Mouse (Mus musculus) spleen, postnatal 10 days (tissue): ENCODE results near the gene Ica1.

Experiments
- DNase-seq, 2 experiments: peaks; one replicate each; pipeline ENCODE4 v3.0.0; 2021 to 2022; ENCODE audit warnings: low spot score in 2 of 2

Ica1 gene

DNA sequence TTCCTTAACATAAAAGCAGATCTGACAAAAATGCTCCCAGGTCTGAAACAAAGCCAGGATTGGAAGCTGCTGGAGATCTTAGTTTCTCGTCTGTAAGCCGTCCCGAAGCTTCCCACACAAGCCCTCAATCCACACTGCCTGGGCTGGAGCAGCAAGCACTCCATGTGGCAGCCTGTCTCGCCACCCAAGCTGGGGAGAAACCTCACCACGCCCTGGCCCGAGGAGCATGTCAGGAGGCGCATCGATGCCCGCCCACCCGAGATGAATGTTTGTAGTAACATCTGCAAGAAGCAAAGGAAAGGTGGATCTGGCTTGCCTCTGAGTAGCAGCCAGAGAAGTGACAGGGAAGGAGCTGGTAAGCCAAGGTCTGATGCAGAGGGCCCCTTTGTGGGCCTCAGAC lies 133.6 kb downstream of the Ica1 start:
- DNase-seq = no peak

GRCm38 (mm10) chr6:8640863-8641262 lies 137.4 kb downstream of the Ica1 start:
- DNase-seq = no peak

- no peak for DNase-seq
Observed at GRCm38 (mm10) chr6:8639526-8639925, 138.8 kb downstream of the Ica1 start.

GRCm38 (mm10) chr6:8638899-8639298 lies 139.4 kb downstream of the Ica1 start:
- no peak for DNase-seq

DNA sequence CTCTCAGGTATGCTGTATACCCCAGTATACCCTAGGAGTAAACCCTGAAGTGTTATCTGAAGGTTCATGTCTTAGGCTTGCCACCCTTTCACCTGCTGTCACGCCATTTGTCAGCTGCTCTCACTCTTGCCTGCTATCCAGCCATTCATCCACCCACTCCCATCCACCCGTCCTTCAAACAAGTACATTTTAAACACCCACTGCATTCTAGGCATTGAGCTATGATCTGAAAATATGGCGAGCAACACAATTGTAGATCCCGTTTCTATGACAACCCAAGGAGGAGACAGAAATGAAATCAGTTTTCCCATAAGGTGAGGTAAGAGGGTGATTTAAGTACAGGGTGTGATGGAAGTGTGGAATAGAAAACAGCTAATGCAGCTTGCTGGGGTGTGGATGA lies 140.2 kb downstream of the Ica1 start:
- no peak for DNase-seq

GRCm38 (mm10) chr6:8632701-8633100 lies 145.6 kb downstream of the Ica1 start:
- DNase-seq = no peak

- peak in 1 of 2 experiments; percentile 38 for DNase-seq
Observed at GRCm38 (mm10) chr6:8631986-8632632, 146.2 kb downstream of the Ica1 start.

DNA sequence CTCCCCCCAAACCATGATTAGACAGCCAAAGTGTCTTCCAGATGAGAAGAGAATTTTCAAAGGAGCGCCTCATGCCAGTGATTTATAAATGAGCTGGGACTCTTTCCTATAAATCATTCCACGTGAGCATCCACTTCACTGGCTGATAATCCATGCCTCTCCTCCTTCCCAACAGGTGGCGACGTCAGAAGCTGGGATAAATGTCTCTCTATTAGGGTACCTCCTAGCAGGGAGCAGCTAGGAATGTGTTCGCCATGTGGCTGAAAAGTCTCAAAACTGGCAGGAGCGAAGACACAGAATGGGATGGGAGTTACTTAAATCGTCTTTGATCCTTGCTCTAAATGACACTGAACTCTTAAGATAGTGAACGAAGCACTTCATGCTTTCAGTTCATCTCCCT lies 146.9 kb downstream of the Ica1 start:
- DNase-seq = no peak

GRCm38 (mm10) chr6:8630531-8630930 lies 147.8 kb downstream of the Ica1 start:
- DNase-seq = no peak

- no peak for DNase-seq
Observed at GRCm38 (mm10) chr6:8628715-8629267, 149.5 kb downstream of the Ica1 start.

- no peak for DNase-seq
Observed at GRCm38 (mm10) chr6:8628226-8628625, 150.1 kb downstream of the Ica1 start.

DNA sequence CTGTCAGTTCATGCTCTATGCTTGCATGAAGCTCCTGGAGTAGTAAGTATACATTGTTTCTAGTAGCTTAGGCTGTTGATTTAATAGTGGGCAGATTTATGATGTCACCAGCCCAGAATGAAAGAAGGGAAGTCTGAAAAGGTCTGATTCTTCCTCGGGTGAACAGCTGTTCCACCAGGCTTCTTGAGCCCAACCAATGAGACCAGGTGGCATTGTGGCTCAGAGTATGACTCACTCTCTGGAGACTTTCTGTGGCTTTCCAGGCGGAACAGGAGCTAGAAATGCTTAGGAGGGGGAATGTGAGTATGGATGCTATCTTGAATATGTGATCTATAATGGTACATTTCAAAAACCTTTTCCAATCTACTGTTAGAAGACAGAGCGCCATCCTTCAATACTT lies 155.2 kb downstream of the Ica1 start:
- DNase-seq = no peak

DNA sequence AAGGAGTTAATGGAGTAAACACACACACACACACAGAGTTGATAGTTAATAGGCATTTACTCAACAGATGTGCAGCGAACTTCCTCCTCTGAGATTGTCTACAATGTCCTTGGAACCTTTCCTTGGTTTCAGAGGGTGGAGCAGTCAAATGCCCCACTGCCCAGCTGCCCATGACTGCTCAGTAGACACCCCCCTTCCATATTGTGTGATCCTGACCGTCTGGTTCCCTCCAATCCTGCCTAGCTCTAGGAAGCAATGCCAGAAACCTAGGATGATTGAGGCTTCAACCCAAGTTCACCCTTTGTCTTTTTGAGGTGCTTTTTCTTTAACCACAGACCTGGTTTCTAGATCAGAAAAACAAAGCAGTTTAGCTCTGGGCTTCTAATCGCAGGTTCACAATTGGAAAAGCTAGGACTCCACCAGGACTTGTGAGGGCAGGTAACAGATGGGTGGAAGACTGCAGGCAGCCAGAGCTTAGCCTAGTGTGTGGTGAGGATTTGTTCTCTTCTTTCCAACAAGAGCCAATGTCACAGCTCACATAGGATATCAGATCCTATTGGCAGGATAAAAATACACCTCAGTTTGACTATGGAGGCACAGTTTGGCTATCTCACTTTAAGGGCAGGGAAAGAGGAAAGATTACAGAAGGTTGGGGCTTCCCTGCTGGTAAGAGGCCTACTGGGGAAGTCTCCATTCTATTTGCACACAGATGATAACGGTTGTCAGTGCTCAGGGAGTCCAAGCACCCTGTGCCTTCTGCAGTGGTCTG lies 158.5 kb downstream of the Ica1 start:
- no peak for DNase-seq

DNA sequence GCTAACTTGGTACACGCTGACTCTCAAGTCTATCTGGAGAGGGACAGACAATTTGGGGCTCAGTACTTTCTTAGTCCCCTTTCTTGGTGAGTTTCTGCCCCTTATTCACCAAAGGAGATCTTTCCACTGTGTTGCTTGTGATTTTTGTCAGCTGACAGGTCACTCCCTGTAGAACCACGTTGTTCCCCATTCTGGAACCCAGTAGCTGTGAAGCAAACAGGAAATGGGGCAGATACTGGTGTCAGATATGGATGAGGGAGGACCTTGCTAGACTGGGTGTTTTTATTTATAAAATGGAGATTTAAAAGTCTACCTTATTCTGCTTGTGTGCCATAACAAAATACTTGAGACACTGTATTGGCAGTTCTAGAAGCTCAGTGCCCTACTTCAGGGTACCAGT lies 160.9 kb downstream of the Ica1 start:
- DNase-seq = no peak

- no peak for DNase-seq
Observed at GRCm38 (mm10) chr6:8591665-8592064, 186.6 kb downstream of the Ica1 start.

GRCm38 (mm10) chr6:8583892-8584291 lies 194.4 kb downstream of the Ica1 start:
- no peak for DNase-seq

- DNase-seq = no peak
Observed at GRCm38 (mm10) chr6:8582377-8582776, 195.9 kb downstream of the Ica1 start.
